ENCODE assay signal across 30 mouse cellular contexts in genomic region chr3:38564844-38565243, GRCm38 (mm10).
DNase-seq lines count a peak whose midpoint lies in the region; ATAC-seq lines count a peak whose summit lies in the region.
"Had no signal": no experiment of that assay in that cellular context is flagged by ENCODE, and none has a peak within 500 bp of the region (broad histone marks: within the 10 kb centered on the region; RNA-seq: fewer than 3 reads in every experiment).

No protein-coding gene starts in this region.

- DNase-seq in layer of hippocampus, adult 9-11 months: peak; percentile 3
- DNase-seq in layer of hippocampus, adult 11-12 months (ENCODE audit: low spot score): no peak
- DNase-seq in spleen, postnatal 36 days (ENCODE audit: low spot score in 2 of 2): peak; percentile 4 to 25
- DNase-seq in spleen, adult 18-20 months: no peak
- DNase-seq in frontal cortex, postnatal 25 days (ENCODE audit: low spot score in 2 of 2): no peak
- DNase-seq: adrenal gland, adult 2 months; adrenal gland, postnatal 36 days; cerebellum, adult 18-20 months; gastrocnemius, postnatal 14 days; heart, adult 18-20 months; heart, postnatal 4 days; kidney, adult 11 months; kidney, postnatal 25 days; lung, postnatal 14 days; retina, postnatal 1 day; right cerebral cortex, postnatal 14 days; thymus, adult 2 months; thymus, postnatal 4 days had no signal

- H3K27me3 ChIP-seq in forebrain, embryonic 16.5 days (replicated peaks; ENCODE audit: control insufficient read depth, insufficient read depth, low read length): no peaks in the 10 kb centered on the region
- no peaks in the 10 kb centered on the region for H3K27me3 ChIP-seq in forebrain, embryonic 12.5 days
- H3K27me3 ChIP-seq: heart, embryonic 12.5 days; kidney, embryonic 15.5 days; limb, embryonic 13.5 days; liver, embryonic 12.5 days; midbrain, embryonic 13.5 days; neural tube, embryonic 15.5 days had no signal

- no peak overlapping the region for H3K4me2 ChIP-seq in forebrain, embryonic 16.5 days (ENCODE audit: low read length)
- no peak overlapping the region for H3K4me2 ChIP-seq in forebrain, embryonic 12.5 days
- H3K4me2 ChIP-seq: heart, embryonic 12.5 days; kidney, embryonic 15.5 days; limb, embryonic 13.5 days; liver, embryonic 12.5 days; midbrain, embryonic 13.5 days; neural tube, embryonic 15.5 days had no signal

- no peaks in the 10 kb centered on the region for H3K36me3 ChIP-seq in forebrain, embryonic 16.5 days (ENCODE audit: control insufficient read depth, insufficient read depth)
- no peaks in the 10 kb centered on the region for H3K36me3 ChIP-seq in forebrain, embryonic 12.5 days (replicated peaks)
- H3K36me3 ChIP-seq: heart, embryonic 12.5 days; kidney, embryonic 15.5 days; limb, embryonic 13.5 days; liver, embryonic 12.5 days; midbrain, embryonic 13.5 days; neural tube, embryonic 15.5 days had no signal

- H3K9me3 ChIP-seq in forebrain, embryonic 16.5 days (ENCODE audit: control insufficient read depth, low read length): no peaks in the 10 kb centered on the region
- H3K9me3 ChIP-seq in forebrain, embryonic 12.5 days: no peaks in the 10 kb centered on the region
- H3K9me3 ChIP-seq: heart, embryonic 12.5 days; kidney, embryonic 15.5 days; limb, embryonic 13.5 days; liver, embryonic 12.5 days; midbrain, embryonic 13.5 days; neural tube, embryonic 15.5 days had no signal

- 21% methylated on average over 2 of the region's 2 CpGs for WGBS in forebrain, embryonic 16.5 days
- 18% methylated on average over 2 of the region's 2 CpGs for WGBS in forebrain, embryonic 12.5 days

- no peak overlapping the region for H3K9ac ChIP-seq in forebrain, embryonic 16.5 days (replicated peaks; ENCODE audit: low read depth, low read length)
- no peak overlapping the region for H3K9ac ChIP-seq in forebrain, embryonic 12.5 days
- H3K9ac ChIP-seq: forebrain, postnatal 0 days; heart, embryonic 12.5 days; kidney, embryonic 15.5 days; limb, embryonic 13.5 days; liver, embryonic 12.5 days; midbrain, embryonic 13.5 days; neural tube, embryonic 15.5 days had no signal

- peaks cover 20% of the 10 kb centered on the region for H3K4me1 ChIP-seq in forebrain, embryonic 16.5 days (replicated peaks; ENCODE audit: control insufficient read depth, insufficient read depth, low read length)
- peaks cover 34% of the 10 kb centered on the region for H3K4me1 ChIP-seq in forebrain, embryonic 12.5 days
- H3K4me1 ChIP-seq: liver, embryonic 12.5 days had no signal

- H3K4me3 ChIP-seq in forebrain, embryonic 16.5 days (replicated peaks; ENCODE audit: low read length): no peak overlapping the region
- H3K4me3 ChIP-seq in forebrain, embryonic 12.5 days (replicated peaks): no peak overlapping the region
- H3K4me3 ChIP-seq: heart, embryonic 12.5 days; kidney, embryonic 15.5 days; layer of hippocampus, adult 2 months; limb, embryonic 13.5 days; liver, embryonic 12.5 days; midbrain, embryonic 13.5 days; neural tube, embryonic 15.5 days had no signal

- H3K27ac ChIP-seq in forebrain, embryonic 16.5 days (ENCODE audit: low read length): no peak overlapping the region
- no peak overlapping the region for H3K27ac ChIP-seq in forebrain, embryonic 12.5 days
- H3K27ac ChIP-seq: kidney, embryonic 15.5 days; layer of hippocampus, adult 2 months; limb, embryonic 13.5 days; liver, embryonic 12.5 days; midbrain, embryonic 13.5 days; neural tube, embryonic 15.5 days had no signal

- peak; percentile 23; the same call in 1 of the 2 replicates for ATAC-seq in forebrain, embryonic 16.5 days
- ATAC-seq in forebrain, embryonic 12.5 days (ENCODE audit: low FRiP score): no peak
- ATAC-seq in megakaryocyte progenitor cell, adult 5-6 weeks (replicated peaks; ENCODE audit: poor library complexity): peak; percentile 93
- ATAC-seq: forebrain, postnatal 0 days; inflammation-experienced regulatory T-cells, adult 6 months; liver, embryonic 12.5 days; midbrain, embryonic 13.5 days had no signal

Comparison
In these comparisons a context has a peak if more than half of its experiments do, and no peak if none do; other contexts are left out.
1. DNase-seq: peak in layer of hippocampus, adult 9-11 months (single experiment) and spleen, postnatal 36 days (2 of 2); none in layer of hippocampus, adult 11-12 months (single experiment), spleen, adult 18-20 months (0 of 2) and frontal cortex, postnatal 25 days (0 of 2).